Mouse (Mus musculus) v-Abl transformed pro-B cells (cell line): ENCODE data around the gene Tcf3.

Experiments
- in situ Hi-C, 2 experiments: fragments of 400-800 bp; cut with MboI; formaldehyde crosslinking; loops; one replicate each; pipeline ENCODE4 v1.15.1; 2025; ENCODE audit not compliant: unreplicated experiment in 2 of 2

Gene Tcf3

GRCm38 (mm10) chr10:80433513-80434232 is at the start of gene Tcf3:
Tcf3 (minus strand) TSS chr10:80433647.
- in situ Hi-C loops: loop anchor here (5.0 to 25.0 kb wide), 3 partner anchors 36 to 254 kb away; partner anchors contain the start of genes Mbd3 (in 1 of the 2) and Mknk2 (in 1 of the 2)

GRCm38 (mm10) chr10:80481002-80481401 is 47.6 kb upstream of the Tcf3 start:
- in situ Hi-C loops: no loop called here

DNA sequence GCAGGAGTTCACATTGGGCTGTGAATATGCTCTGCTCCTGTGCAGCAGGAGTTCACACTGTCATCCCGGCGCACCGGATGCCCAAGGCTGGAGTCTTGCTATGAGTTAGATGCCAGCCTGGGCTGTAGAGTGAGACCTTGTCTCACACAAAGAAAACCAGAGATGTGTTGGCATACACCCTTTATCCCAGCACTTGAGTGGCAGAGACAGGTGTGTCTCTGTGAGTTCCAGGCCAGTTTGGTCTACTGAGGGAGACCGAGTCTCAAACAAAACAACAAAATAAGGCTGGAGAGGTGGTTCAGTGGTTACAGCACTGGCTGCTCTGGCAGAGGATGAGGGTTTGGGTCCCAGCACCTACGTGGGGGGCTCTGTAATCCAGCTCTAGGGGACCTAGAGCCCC is 45.1 kb upstream of the Tcf3 start:
- in situ Hi-C loops: no loop called here

GRCm38 (mm10) chr10:80475290-80475959 is 42.0 kb upstream of the Tcf3 start:
- in situ Hi-C loops: no loop called here

GRCm38 (mm10) chr10:80465066-80465465 is 31.6 kb upstream of the Tcf3 start:
- in situ Hi-C loops: no loop called here

- in situ Hi-C loops: no loop called here
Observed at GRCm38 (mm10) chr10:80464381-80465035, 31.1 kb upstream of the Tcf3 start.

GRCm38 (mm10) chr10:80461346-80461745 is 27.9 kb upstream of the Tcf3 start:
- in situ Hi-C loops: no loop called here

DNA sequence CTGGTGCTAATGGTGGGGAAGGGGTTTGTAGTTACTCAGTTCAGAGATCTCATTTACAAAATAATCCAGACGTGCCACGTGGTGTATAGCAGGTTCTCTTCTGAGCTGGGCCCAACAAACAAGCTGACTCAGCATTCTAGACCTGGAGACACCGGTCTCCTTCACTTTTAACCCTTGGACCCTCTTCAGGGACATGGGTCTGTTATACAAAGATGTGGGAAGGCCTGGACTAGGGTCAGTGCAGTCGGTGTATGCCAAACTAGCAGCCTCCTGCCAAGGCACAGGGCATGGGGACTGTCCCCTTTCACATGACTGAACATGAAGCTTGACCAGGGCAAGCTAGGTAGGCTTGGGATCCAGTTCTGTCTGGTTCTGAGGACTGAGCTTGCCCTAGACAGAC is 26.9 kb upstream of the Tcf3 start:
- in situ Hi-C loops: no loop called here

- in situ Hi-C loops: no loop called here
Observed at GRCm38 (mm10) chr10:80459671-80460070, 26.2 kb upstream of the Tcf3 start.

- in situ Hi-C loops: no loop called here
Observed at GRCm38 (mm10) chr10:80459236-80459635, 25.8 kb upstream of the Tcf3 start.

DNA sequence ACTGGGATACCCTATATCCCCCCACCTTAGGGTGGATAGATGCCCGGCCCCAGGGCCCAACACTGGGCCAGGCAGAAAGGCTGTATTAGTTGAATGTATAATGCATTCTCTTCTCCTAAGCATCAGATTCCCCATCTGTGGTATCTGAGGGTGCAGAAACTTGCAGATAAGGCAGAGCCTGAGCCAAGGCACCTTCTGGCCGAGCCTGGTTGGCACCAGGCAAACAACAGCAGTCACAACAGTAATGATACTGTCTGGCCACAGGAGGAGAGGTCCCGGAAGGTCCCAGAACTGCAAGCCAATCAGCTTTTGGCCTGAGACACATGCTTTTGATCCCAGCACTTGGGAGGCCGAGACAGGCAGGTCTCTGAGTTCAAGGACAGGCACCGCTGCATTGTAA is 22.2 kb upstream of the Tcf3 start:
- in situ Hi-C loops: no loop called here

DNA sequence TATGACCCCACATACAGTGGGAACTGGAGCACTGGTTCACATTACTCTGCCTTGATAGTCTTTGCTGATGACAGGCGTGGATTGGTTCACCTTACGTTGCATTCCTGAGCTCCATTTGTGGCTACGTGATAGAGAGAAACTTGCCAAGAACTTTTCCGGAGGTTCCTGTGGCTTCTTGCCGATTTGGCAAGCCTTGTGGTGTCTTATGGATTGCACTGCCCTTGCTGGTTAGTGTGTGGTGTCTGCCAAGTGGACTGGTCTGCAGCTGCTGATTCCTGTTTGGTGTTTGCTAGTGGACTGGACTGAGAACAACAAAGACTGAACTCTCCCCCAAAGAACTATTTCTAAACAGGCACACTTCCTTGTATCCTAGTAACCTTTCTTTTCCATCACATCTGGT is 21.3 kb upstream of the Tcf3 start:
- in situ Hi-C loops: no loop called here

DNA sequence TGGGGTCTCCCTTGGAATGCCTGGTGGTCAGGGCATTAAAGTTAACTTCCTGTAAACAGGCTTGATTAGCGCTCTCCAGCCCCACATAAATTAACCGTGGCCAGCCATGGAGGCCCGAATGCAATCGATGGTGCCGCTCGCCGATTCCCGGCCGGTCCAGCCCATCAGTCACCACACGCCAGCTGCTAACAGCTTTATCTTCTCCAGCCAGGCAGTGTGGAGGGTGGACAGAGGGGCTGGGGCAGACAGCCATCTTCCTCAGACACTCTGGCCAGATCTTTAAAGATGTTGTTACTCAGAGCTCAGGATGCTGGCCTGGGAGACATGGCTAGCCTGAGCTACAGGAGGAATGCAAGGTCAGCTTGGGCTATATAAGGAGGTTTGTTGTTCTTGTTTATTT is 20.2 kb upstream of the Tcf3 start:
- in situ Hi-C loops: no loop called here

GRCm38 (mm10) chr10:80450599-80450998 is 17.2 kb upstream of the Tcf3 start:
- in situ Hi-C loops: no loop called here

DNA sequence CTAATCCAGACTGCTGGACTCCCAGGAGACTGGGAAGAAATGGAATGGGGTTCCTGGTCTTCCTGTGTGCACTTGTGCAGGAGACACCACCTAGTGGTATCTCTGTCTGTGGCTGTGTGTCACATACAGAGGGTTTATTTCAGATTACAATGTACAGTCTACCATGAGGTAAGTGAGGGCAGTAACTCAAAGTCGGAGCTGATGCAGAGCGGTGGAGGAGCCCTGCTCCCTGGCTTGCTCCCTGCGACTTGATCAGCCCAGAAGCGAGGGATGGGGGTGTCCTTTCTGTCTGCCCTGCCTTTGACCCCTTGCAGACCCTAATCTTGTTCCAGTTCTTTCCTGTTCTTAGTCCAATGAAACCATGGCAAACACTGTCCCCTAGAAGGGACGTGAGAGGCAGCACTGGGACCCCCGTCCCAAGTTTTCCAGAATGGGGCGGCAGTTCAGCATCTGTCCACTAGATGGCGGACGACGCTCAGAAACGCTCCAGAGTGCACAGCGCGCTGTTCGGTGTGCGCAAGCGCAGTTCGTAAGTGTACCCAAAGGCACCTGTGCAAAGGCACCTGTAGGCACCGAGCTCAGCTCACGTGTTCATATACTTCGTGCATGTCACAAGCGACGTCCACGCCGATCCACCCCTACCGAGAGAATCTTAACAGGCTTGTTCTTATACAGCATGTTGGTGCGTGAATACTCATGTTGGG is 12.6 kb upstream of the Tcf3 start:
- in situ Hi-C loops: loop anchor here (5.0 to 25.0 kb wide), 5 partner anchors 61 to 241 kb away; partner anchors contain the start of gene Mknk2 (in 1 of the 2)

- in situ Hi-C loops: loop anchor here (5.0 to 25.0 kb wide), 5 partner anchors 62 to 242 kb away; partner anchors contain the start of gene Mknk2 (in 1 of the 2)
Observed at GRCm38 (mm10) chr10:80445052-80445451, 11.6 kb upstream of the Tcf3 start.

- in situ Hi-C loops: loop anchor here (5.0 to 25.0 kb wide), 5 partner anchors 63 to 243 kb away; partner anchors contain the start of gene Mknk2 (in 1 of the 2)
Observed at GRCm38 (mm10) chr10:80444339-80445045, 11.0 kb upstream of the Tcf3 start.

DNA sequence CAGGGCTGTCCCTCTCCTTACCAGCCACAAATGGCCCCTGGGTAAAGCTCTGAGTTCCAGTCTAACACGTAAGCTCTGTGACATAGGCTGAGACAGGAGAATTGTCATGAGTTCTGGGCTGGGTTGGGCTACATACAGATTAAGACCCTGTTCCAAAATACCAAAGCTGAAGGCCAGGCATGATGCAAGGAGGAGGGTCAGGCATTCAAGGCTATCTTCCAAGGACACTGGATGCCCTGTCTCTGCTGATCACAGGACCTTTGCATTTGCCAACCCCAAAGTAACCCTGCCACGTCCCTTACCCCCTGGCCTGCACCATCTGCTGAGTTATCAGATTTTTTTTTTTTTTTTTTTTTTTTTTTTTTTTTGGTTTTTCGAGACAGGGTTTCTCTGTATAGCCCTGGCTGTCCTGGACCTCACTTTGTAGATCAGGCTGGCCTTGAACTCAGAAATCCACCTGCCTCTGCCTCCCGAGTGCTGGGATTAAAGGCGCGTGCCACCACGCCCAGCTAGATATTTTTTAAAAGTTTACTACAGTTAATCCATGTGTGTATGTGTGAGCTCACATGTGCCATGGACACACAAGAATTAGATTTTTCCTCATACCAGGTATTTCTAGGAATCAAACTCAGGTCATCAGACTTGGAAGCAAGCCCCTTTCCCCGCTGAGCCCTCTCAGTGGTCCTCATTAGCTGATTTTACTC is 10.3 kb upstream of the Tcf3 start:
- in situ Hi-C loops: loop anchor here in 1 of 2 experiments (25.0 kb wide), 1 partner anchor 244 kb away; the partner anchor contains the start of gene Mknk2

GRCm38 (mm10) chr10:80442989-80443388 is 9.5 kb upstream of the Tcf3 start:
- in situ Hi-C loops: loop anchor here in 1 of 2 experiments (25.0 kb wide), 1 partner anchor 244 kb away; the partner anchor contains the start of gene Mknk2
